Mouse (Mus musculus) liver, adult 2 months (tissue): ENCODE measurements at regions not wholly inside any gene's neighbourhood (a gene's known extent, or its start where the extent isn't known, plus 50 kb on each side); places are given as distances from the start of the nearest gene placed in this dataset.

ENCODE experiments used
- DNase-seq: peaks from one replicate; pipeline ENCODE4 v3.0.0-alpha.2; 2011; ENCODE audit warnings: low read depth, low spot score; ENCODE audit errors: extremely low read depth
- H3K27ac ChIP-seq: fragments of 200-500 bp; replicated peaks from 2 replicates; pipeline ENCODE4 v1.5.1; 2012; ENCODE audit warnings: low read depth, mild to moderate bottlenecking, control low read depth, inconsistent platforms, low read length; ENCODE audit not compliant: insufficient read depth
- H3K27me3 ChIP-seq: fragments of 200-500 bp; 2 replicates; pipeline ENCODE4 v1.6.1; 2012; ENCODE audit warnings: mild to moderate bottlenecking, moderate library complexity, low read length, inconsistent platforms; ENCODE audit not compliant: control insufficient read depth, insufficient read depth
- H3K36me3 ChIP-seq: fragments of 200-500 bp; 2 replicates; pipeline ENCODE4 v1.6.1; 2012; ENCODE audit warnings: low read length, inconsistent platforms; ENCODE audit not compliant: control insufficient read depth, insufficient read depth
- H3K4me1 ChIP-seq: fragments of 200-500 bp; 2 replicates; pipeline ENCODE4 v1.6.1; 2011; ENCODE audit warnings: low read length; ENCODE audit not compliant: control insufficient read depth, insufficient read depth
- H3K4me3 ChIP-seq: fragments of 200-500 bp; 2 replicates; pipeline ENCODE4 v1.5.1; 2011; ENCODE audit warnings: low read depth, mild to moderate bottlenecking, control low read depth, low read length, moderate library complexity; ENCODE audit not compliant: insufficient read depth
- H3K79me2 ChIP-seq: fragments of 200-500 bp; 2 replicates; pipeline ENCODE4 v1.6.1; 2012; ENCODE audit warnings: inconsistent platforms, mild to moderate bottlenecking, low read length, moderate library complexity; ENCODE audit not compliant: control insufficient read depth, insufficient read depth
- H3K9ac ChIP-seq: fragments of 200-500 bp; 2 replicates; pipeline ENCODE4 v1.6.1; 2012; ENCODE audit warnings: low read depth, mild to moderate bottlenecking, control low read depth, inconsistent platforms, low read length
- CTCF ChIP-seq: fragments of 200-500 bp; IDR thresholded peaks from 2 replicates; pipeline ENCODE4 v1.5.1; 2011; ENCODE audit warnings: low read depth, low read length, control low read depth
- POLR2A ChIP-seq: fragments of 200-500 bp; IDR thresholded peaks from 2 replicates; pipeline ENCODE4 v1.6.1; 2011; ENCODE audit warnings: low read length, control low read depth; ENCODE audit not compliant: insufficient read depth; ENCODE audit errors: extremely low read depth
- WGBS: fragments of 180-500 bp; shearing (Covaris S2); methylation state at CpG from one replicate; pipeline ENCODE4 v1.1.7; 2018; 5-methylcytosine and 5-hydroxymethylcytosine counted together

DNA sequence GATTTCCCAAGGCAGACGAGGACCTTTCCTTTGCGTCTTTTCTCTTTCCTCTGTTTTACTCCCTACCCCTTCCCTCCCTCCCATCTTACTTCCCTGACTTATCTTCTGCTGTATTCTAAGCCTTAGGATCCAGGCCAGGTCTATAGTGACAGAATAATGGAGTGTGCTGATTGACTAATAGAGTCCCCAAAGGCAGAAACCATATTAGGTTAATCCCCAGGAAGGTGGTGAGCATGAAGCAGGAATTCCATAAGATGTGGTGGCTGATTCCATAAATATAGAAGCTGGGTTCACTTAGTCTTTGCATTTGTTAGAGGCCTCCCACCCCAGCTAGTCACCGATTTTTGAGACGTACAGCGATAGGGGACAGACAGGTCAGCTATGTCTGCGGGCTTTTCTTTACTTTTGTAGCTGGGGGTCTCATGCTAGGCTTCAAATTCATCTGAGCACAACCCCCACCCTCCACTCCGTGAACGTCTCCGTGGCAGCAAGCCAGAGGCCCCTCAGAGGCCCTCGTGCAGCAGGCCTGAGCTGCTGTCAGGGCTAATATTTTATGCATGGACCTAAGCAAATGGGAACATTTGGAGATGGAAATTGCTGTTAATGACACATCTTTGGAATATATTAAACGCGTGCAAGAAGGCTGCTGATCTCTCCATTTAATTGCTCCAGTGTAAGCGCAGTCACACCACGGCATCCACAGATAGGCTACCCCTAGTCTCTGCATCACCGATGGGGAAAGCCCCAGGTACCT lies 145.8 kb upstream of the Rtl1 start:
- Histone ChIP-seq H3K27ac (no peak overlapping the region), H3K9ac (no peak overlapping the region), H3K79me2 (no peaks in the 10 kb centered on the region), H3K36me3 (no peaks in the 10 kb centered on the region), H3K27me3 (no peaks in the 10 kb centered on the region), H3K4me1 (no peaks in the 10 kb centered on the region), H3K4me3 (no peak overlapping the region)
- WGBS, result 85% methylated on average over 15 of the region's 15 CpGs
- no peak for DNase-seq
- TF ChIP-seq POLR2A (no peak), CTCF (no peak)

GRCm38 (mm10) chr12:109747201-109747600 lies 147.1 kb upstream of the Rtl1 start:
- no peak overlapping the region for H3K4me3 ChIP-seq
- WGBS, result 80% methylated on average over 5 of the region's 5 CpGs
- H3K79me2 ChIP-seq, result no peaks in the 10 kb centered on the region
- no peak overlapping the region for H3K27ac ChIP-seq
- H3K36me3 ChIP-seq, result no peaks in the 10 kb centered on the region
- H3K9ac ChIP-seq, result no peak overlapping the region
- no peaks in the 10 kb centered on the region for H3K4me1 ChIP-seq
- H3K27me3 ChIP-seq, result no peaks in the 10 kb centered on the region
- no peak for TF ChIP-seq CTCF
- no peak for TF ChIP-seq POLR2A
- no peak for DNase-seq

DNA sequence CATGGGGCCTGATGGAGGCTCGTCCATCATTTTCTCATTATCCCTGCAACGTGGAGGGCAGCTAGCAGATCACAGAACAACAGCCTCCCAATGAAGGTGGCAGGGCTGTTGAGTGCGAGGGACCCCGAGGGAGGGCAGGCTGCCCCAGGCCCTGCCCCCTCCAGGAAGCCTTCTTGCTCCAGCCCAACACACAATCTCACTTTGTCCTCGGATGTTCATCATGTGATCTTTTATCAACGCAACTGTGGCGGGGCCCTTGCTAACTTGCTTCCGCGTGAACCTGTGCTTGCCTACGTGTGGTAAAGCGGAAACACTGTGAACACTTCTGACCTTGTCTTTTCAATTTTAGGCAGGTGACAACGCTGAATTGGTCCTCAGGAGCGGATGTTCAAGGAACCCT lies 147.6 kb upstream of the Rtl1 start:
- H3K27me3 ChIP-seq, result no peaks in the 10 kb centered on the region
- no peaks in the 10 kb centered on the region for H3K36me3 ChIP-seq
- DNase-seq, result no peak
- no peaks in the 10 kb centered on the region for H3K4me1 ChIP-seq
- TF ChIP-seq POLR2A (no peak), CTCF (no peak)
- H3K4me3 ChIP-seq, result no peak overlapping the region
- H3K79me2 ChIP-seq, result no peaks in the 10 kb centered on the region
- 82% methylated on average over 13 of the region's 13 CpGs for WGBS
- H3K9ac ChIP-seq, result no peak overlapping the region
- H3K27ac ChIP-seq, result no peak overlapping the region

DNA sequence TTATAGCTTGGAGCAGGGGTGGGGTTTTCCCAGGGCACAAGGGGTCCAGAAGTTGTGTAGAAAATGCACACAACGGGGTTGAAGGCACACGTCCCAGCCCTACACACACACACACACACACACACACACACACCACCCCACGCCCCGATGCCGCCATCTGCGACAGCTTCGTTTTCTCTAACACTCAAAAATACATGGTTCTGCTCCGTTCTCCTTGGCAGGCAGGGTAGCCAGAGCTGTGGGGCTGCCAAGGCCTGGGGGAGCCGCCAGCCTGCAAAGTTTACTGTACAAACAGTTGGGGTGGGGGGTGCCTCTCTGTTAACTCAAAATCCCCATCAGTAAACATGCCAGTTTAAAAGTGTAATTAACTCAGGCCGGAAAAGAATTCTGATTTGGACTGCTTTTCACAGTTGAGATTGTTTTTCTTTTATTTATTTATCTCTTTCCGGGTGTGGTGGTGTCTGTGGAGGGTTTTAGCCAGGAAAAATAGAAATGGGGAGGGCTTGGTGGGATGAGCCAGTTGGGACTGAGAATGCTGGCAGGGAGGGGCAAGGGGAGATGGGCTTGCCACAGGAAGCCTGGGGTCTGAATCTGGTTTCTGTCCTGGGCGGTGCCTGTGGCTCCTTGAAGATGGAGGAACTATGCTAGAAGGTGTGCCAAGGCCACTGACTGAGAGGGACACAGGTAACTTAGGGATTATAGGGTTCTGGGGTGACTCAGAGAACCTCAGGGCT lies 148.4 kb upstream of the Rtl1 start:
- H3K4me3 ChIP-seq, result no peak overlapping the region
- no peaks in the 10 kb centered on the region for H3K4me1 ChIP-seq
- no peak overlapping the region for H3K27ac ChIP-seq
- 72% methylated on average over 12 of the region's 12 CpGs for WGBS
- no peak for DNase-seq
- H3K36me3 ChIP-seq, result no peaks in the 10 kb centered on the region
- H3K9ac ChIP-seq, result no peak overlapping the region
- no peaks in the 10 kb centered on the region for H3K79me2 ChIP-seq
- no peak for TF ChIP-seq CTCF
- no peak for TF ChIP-seq POLR2A
- no peaks in the 10 kb centered on the region for H3K27me3 ChIP-seq

DNA sequence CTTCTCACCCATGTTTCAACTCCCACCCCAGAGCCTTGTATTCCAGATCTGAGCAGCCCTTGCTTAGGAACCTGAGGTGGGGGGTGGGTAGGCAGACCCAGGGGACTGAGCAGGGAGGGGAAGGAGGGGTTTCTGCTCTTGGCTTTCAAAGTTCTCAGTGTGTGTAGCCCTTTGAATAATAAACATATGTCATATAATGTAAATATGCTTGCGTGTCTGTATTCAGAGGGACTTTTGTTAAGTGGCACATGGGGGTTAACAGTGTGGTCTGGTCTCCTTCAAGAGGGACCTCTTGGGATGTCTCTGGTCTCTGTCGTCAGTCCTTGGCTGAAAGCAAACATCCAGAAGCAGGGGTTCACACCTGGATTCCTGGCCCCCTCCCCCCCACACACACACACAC lies 149.1 kb upstream of the Rtl1 start:
- Histone ChIP-seq H3K4me3 (no peak overlapping the region), H3K9ac (no peak overlapping the region), H3K27ac (no peak overlapping the region), H3K79me2 (no peaks in the 10 kb centered on the region), H3K4me1 (no peaks in the 10 kb centered on the region), H3K27me3 (no peaks in the 10 kb centered on the region), H3K36me3 (no peaks in the 10 kb centered on the region)
- WGBS, result 60% methylated on average over 2 of the region's 2 CpGs
- no peak for DNase-seq
- TF ChIP-seq CTCF (no peak), POLR2A (no peak)
